19 mouse cellular contexts compared by ENCODE assay signal in the genomic region with DNA sequence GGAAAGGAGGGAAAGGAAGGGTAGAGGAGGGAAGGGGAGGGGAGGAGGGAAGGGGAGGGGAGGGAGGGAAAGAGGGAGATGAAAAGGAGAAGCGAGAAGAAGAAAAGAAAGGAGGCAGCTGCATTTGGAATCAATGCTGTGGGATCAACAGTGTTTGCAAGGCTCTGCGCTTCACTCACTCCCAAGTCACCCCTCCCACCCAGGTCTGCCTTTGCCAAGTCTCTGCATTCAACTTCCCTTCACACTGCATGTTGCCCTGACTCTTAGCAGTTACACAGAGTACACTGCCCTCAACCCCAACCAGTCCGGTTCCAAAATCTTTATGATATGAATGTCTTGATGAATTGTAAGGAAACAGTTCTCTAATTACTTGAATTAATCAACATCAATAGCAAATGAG.
"Had no signal": no experiment of that assay in that cellular context is flagged by ENCODE, and none has a peak within 500 bp of the region (broad histone marks: within the 10 kb centered on the region; RNA-seq: fewer than 3 reads in every experiment).

No protein-coding gene starts in this region.

- DNase-seq: kidney, postnatal 25 days; layer of hippocampus, adult 9-11 months; liver; lung, adult 18-20 months; lung, postnatal 14 days; right cerebral cortex, postnatal 25 days; spleen, adult 18-20 months; thymus, postnatal 36 days had no signal

- H3K9ac ChIP-seq: limb, embryonic 13.5 days; liver, embryonic 12.5 days; liver, embryonic 15.5 days; midbrain, embryonic 15.5 days; neural tube, embryonic 13.5 days; stomach, embryonic 15.5 days had no signal

- H3K4me1 ChIP-seq: liver, embryonic 12.5 days; liver, embryonic 15.5 days; midbrain, embryonic 15.5 days; neural tube, embryonic 13.5 days; stomach, embryonic 15.5 days had no signal

- H3K9me3 ChIP-seq: limb, embryonic 10.5 days; liver, embryonic 12.5 days; midbrain, embryonic 15.5 days; stomach, embryonic 15.5 days had no signal

- H3K36me3 ChIP-seq: limb, embryonic 10.5 days; limb, embryonic 13.5 days; liver, embryonic 12.5 days; liver, embryonic 15.5 days; midbrain, embryonic 15.5 days; neural tube, embryonic 13.5 days; stomach, embryonic 15.5 days had no signal

- H3K4me3 ChIP-seq: layer of hippocampus, adult 2 months; limb, embryonic 10.5 days; limb, embryonic 13.5 days; liver, embryonic 12.5 days; liver, embryonic 15.5 days; midbrain, embryonic 15.5 days; myocyte; neural tube, embryonic 13.5 days; stomach, embryonic 15.5 days had no signal

- H3K27me3 ChIP-seq: limb, embryonic 13.5 days; liver, embryonic 12.5 days; liver, embryonic 15.5 days; midbrain, embryonic 15.5 days; neural tube, embryonic 13.5 days; stomach, embryonic 15.5 days had no signal

- ATAC-seq: liver, embryonic 12.5 days; midbrain, embryonic 15.5 days had no signal

- H3K27ac ChIP-seq: kidney, postnatal 0 days; layer of hippocampus, adult 2 months; limb, embryonic 10.5 days; limb, embryonic 13.5 days; liver, embryonic 12.5 days; liver, embryonic 15.5 days; macrophage; midbrain, embryonic 15.5 days; neural tube, embryonic 13.5 days; stomach, embryonic 15.5 days had no signal

- H3K4me2 ChIP-seq: limb, embryonic 13.5 days; liver, embryonic 12.5 days; liver, embryonic 15.5 days; midbrain, embryonic 15.5 days; neural tube, embryonic 13.5 days; stomach, embryonic 15.5 days had no signal
